15 mouse cellular contexts compared by ENCODE assay signal in genomic region chr10:87863326-87863725, GRCm38 (mm10). TPM values are rescaled to one million over a fixed set of nuclear protein-coding genes. Genes with fewer than 3 reads are reported as not detected.
A peak's percentile ranks its signal among the peaks of the same experiment; 100 is the strongest.
DNase-seq lines count a peak whose midpoint lies in the region; ATAC-seq and TF ChIP-seq lines count a peak whose summit lies in the region.
"Had no signal": no experiment of that assay in that cellular context is flagged by ENCODE, and none has a peak within 500 bp of the region (broad histone marks: within the 10 kb centered on the region; RNA-seq: fewer than 3 reads in every experiment).

No protein-coding gene starts in this region.

- peak overlapping the region; percentile 73 for H3K27ac ChIP-seq in kidney, adult 2 months (ENCODE audit: insufficient read depth, low read depth, low read length)
- H3K27ac ChIP-seq in kidney, embryonic 16.5 days (ENCODE audit: low read length) = no peak overlapping the region
- H3K27ac ChIP-seq: midbrain, embryonic 12.5 days had no signal

- peak; percentile 62 for ATAC-seq in kidney, embryonic 16.5 days (ENCODE audit: low FRiP score, low TSS enrichment)
- no peak for ATAC-seq in megakaryocyte-erythroid progenitor cell, adult 5-6 weeks (replicated peaks; ENCODE audit: low FRiP score, low TSS enrichment, poor library complexity, severe bottlenecking)
- ATAC-seq: Patski had no signal

- 0 out of 2 replicates have a peak overlapping the region, but pooled peaks have one; percentile 14 for H3K4me2 ChIP-seq in kidney, embryonic 16.5 days (replicated peaks; ENCODE audit: low read depth, low read length)
- H3K4me2 ChIP-seq: liver, embryonic 11.5 days; midbrain, embryonic 12.5 days had no signal

- H3K9me3 ChIP-seq in kidney, embryonic 16.5 days (ENCODE audit: low read length) = no peaks in the 10 kb centered on the region
- H3K9me3 ChIP-seq: midbrain, embryonic 12.5 days had no signal

- TF ChIP-seq POLR2A in kidney, adult 2 months (IDR thresholded peaks at IDR 0.05; ENCODE audit: low read depth, low read length) = no peak

- no peaks in the 10 kb centered on the region for H3K36me3 ChIP-seq in kidney, adult 2 months (ENCODE audit: control insufficient read depth, insufficient read depth, low read length)
- no peaks in the 10 kb centered on the region for H3K36me3 ChIP-seq in kidney, embryonic 16.5 days (ENCODE audit: insufficient read depth, low read length)
- H3K36me3 ChIP-seq: midbrain, embryonic 12.5 days had no signal

- H3K4me1 ChIP-seq in kidney, adult 2 months (ENCODE audit: control insufficient read depth, insufficient read depth, low read length) = peaks cover 2% of the 10 kb centered on the region; the same call in 1 of the 2 replicates
- H3K4me1 ChIP-seq in kidney, embryonic 16.5 days (ENCODE audit: insufficient read depth, low read length) = peaks cover 50% of the 10 kb centered on the region

- WGBS in kidney, adult 2 months = 60% methylated on average over 4 of the region's 4 CpGs
- 21% methylated on average over 4 of the region's 4 CpGs for WGBS in kidney, embryonic 16.5 days

- no peak overlapping the region for H3K4me3 ChIP-seq in kidney, adult 2 months (ENCODE audit: insufficient read depth, low read depth, low read length)
- no peak overlapping the region for H3K4me3 ChIP-seq in kidney, embryonic 16.5 days (ENCODE audit: low read length)
- H3K4me3 ChIP-seq: midbrain, embryonic 12.5 days had no signal

- no peak for TF ChIP-seq CTCF in kidney, adult 2 months (conservative IDR thresholded peaks at IDR 0.05; ENCODE audit: insufficient read depth, insufficient read length, low read depth, low read length)

- no peak overlapping the region for H3K9ac ChIP-seq in kidney, embryonic 16.5 days (replicated peaks; ENCODE audit: low read length)
- H3K9ac ChIP-seq: midbrain, embryonic 12.5 days had no signal

- peak; percentile 13 for DNase-seq in adrenal gland, postnatal 14 days
- DNase-seq in adrenal gland, postnatal 36 days = no peak
- DNase-seq in kidney, adult 2 months = peak; percentile 37
- DNase-seq in kidney, adult 18-20 months = no peak
- DNase-seq in mesoderm, embryonic 11.5 days (ENCODE audit: low read depth, low spot score) = peak; percentile 68
- DNase-seq in adrenal gland, adult 8-10 months = no peak
- DNase-seq: cerebellum, postnatal 25 days; layer of hippocampus, adult 9-11 months; lung, postnatal 14 days; thymus, adult 18-20 months had no signal

- peaks cover 2% of the 10 kb centered on the region; the same call in 1 of the 2 replicates for H3K27me3 ChIP-seq in kidney, adult 2 months (replicated peaks; ENCODE audit: control insufficient read depth, insufficient read depth, low read length)
- H3K27me3 ChIP-seq in kidney, embryonic 16.5 days (ENCODE audit: insufficient read depth, low read length) = peaks cover 5% of the 10 kb centered on the region
- H3K27me3 ChIP-seq: Patski had no signal

RNA-seq across cellular contexts. Expression of gene Igf1, which starts 5.3 kb away (rescaled TPM):
- 23.4 and 112 TPM in 2 replicates for total RNA-seq in adrenal gland, postnatal 14 days (2021)
- total RNA-seq in adrenal gland, postnatal 36 days (2021) = 10 to 100 TPM; 18.0 to 52.1 TPM
- 28.9 and 29.7 TPM in 2 replicates for polyA plus RNA-seq in kidney, adult 2 months (2012; rRNA removed)
- 30.5 and 32.4 TPM in 2 replicates for polyA plus RNA-seq in kidney, embryonic 16.5 days (2015; fragmentation: Nextera tagmentation; extraction: Ambion mirVana)
- 10 to 100 TPM; 12.3 to 27.5 (median 16.2) TPM for total RNA-seq in adrenal gland, adult 8-10 months (2022)
- total RNA-seq in megakaryocyte-erythroid progenitor cell, adult 5-6 weeks (2014; fragmentation: Nextera tagmentation) = not detected in 2 replicates
- total RNA-seq in megakaryocyte-erythroid progenitor cell, adult 5-6 weeks (2017) = not detected in 2 replicates

Comparison
In these comparisons a context has a peak if more than half of its experiments do, and no peak if none do; other contexts are left out.
1. DNase-seq: peak in adrenal gland, postnatal 14 days (single experiment), kidney, adult 2 months (single experiment) and mesoderm, embryonic 11.5 days (single experiment); none in adrenal gland, postnatal 36 days (0 of 2), kidney, adult 18-20 months (single experiment) and adrenal gland, adult 8-10 months (single experiment).
2. RNA of gene Igf1, which starts 5.3 kb away (total RNA-seq): 23.4 to 112 TPM in adrenal gland, postnatal 14 days, 18.0 to 52.1 TPM in adrenal gland, postnatal 36 days and 12.3 to 27.5 TPM in adrenal gland, adult 8-10 months; not detected in megakaryocyte-erythroid progenitor cell, adult 5-6 weeks; every median in the first group is over 10 times any median in the second.